Mouse (Mus musculus): ENCODE data around the gene Kcnj1. TPM values are rescaled to one million over a fixed set of nuclear protein-coding genes. Genes with fewer than 3 reads are reported as not detected.

The Kcnj1 gene
- not detected in 2 replicates for polyA plus RNA-seq (2016; fragmentation: Nextera tagmentation; extraction: Ambion mirVana)

GRCm38 (mm10) chr9:32372202-32372601 lies at the start of gene Kcnj1:
TSS of gene Kcnj1 (plus strand) at chr9:32372493.
- H3K36me3 ChIP-seq (replicated peaks) = no peaks in the 10 kb centered on the region
- no peaks in the 10 kb centered on the region for H3K9me3 ChIP-seq
- no peak within 1 kb of the TSS for H3K4me3 ChIP-seq
- no peaks in the 10 kb centered on the region for H3K27me3 ChIP-seq (ENCODE audit: poor library complexity, severe bottlenecking)
- WGBS = 86% methylated on average over 6 of the region's 6 CpGs
- H3K27ac ChIP-seq = no peak within 1 kb of the TSS
- H3K4me1 ChIP-seq = peaks cover 16% of the 10 kb centered on the region
- no peak for DNase-seq (ENCODE audit: extremely low spot score, low spot score)

DNA sequence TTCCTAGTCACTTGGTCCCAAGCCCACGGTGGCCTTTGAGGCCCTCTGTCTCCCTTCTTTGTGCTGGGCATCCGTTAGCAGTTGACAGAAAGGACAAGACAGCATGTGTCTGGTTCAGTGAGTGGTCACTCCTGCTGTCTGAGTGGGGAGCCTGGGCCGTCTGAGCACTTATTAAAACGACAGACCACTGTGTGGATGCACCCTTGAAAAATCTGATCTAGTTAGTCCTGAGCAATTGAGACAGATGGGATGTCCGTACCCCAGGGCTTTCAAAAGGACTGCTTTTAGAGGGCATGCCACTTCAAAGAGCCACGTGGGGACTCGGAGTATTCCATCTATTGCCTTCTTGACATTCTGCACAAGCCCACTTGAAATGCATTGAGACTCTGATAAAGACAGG lies 48.7 kb upstream of the Kcnj1 start:
- Histone ChIP-seq H3K9me3 (no peaks in the 10 kb centered on the region; the same call in 1 of the 2 replicates), H3K4me3 (no peak overlapping the region), H3K27me3 (ENCODE audit: poor library complexity, severe bottlenecking) (no peaks in the 10 kb centered on the region), H3K27ac (no peak overlapping the region), H3K36me3 (replicated peaks) (no peaks in the 10 kb centered on the region), H3K4me1 (0 out of 2 replicates have a peak, but pooled peaks cover 4% of the 10 kb centered on the region)
- no peak for DNase-seq (ENCODE audit: extremely low spot score, low spot score)
- 78% methylated on average over 7 of the region's 7 CpGs for WGBS

- Histone ChIP-seq H3K27me3 (ENCODE audit: poor library complexity, severe bottlenecking) (no peaks in the 10 kb centered on the region), H3K4me1 (no peaks in the 10 kb centered on the region), H3K4me3 (no peak overlapping the region), H3K36me3 (replicated peaks) (no peaks in the 10 kb centered on the region), H3K27ac (no peak overlapping the region), H3K9me3 (no peaks in the 10 kb centered on the region; the same call in 1 of the 2 replicates)
- 87% methylated on average over 4 of the region's 4 CpGs for WGBS
- DNase-seq (ENCODE audit: extremely low spot score, low spot score) = no peak
Observed at GRCm38 (mm10) chr9:32328777-32329176, 43.5 kb upstream of the Kcnj1 start.

DNA sequence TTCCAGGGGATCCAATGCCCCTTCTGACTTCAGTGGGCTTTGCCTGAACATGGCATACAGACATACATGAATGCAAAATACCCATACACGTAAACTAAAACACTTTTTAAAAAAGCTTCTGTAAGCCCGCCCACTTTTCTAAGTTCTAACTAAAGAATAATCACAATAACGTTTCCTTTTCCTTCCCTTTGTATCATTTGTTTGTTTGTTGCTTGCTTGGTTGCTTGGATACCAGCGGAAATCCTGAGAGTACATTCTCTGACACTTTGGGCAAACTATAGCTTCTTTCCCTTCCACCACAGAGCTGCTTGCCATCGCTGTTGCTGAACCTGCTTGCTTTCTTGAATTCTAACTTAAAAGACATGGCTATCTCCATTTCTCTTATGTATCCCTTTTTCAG lies 41.1 kb upstream of the Kcnj1 start:
- WGBS = 78% methylated on average over 5 of the region's 5 CpGs
- no peaks in the 10 kb centered on the region for H3K36me3 ChIP-seq (replicated peaks)
- no peaks in the 10 kb centered on the region for H3K4me1 ChIP-seq
- no peaks in the 10 kb centered on the region; the same call in 1 of the 2 replicates for H3K9me3 ChIP-seq
- no peak for DNase-seq (ENCODE audit: extremely low spot score, low spot score)
- no peak overlapping the region for H3K27ac ChIP-seq
- H3K27me3 ChIP-seq (ENCODE audit: poor library complexity, severe bottlenecking) = no peaks in the 10 kb centered on the region
- no peak overlapping the region for H3K4me3 ChIP-seq

- DNase-seq (ENCODE audit: extremely low spot score, low spot score) = no peak
- 90% methylated on average over 13 of the region's 13 CpGs for WGBS
- Histone ChIP-seq H3K27ac (no peak overlapping the region), H3K4me1 (peaks cover 4% of the 10 kb centered on the region; the same call in 1 of the 2 replicates), H3K9me3 (no peaks in the 10 kb centered on the region), H3K4me3 (no peak overlapping the region), H3K27me3 (ENCODE audit: poor library complexity, severe bottlenecking) (peaks cover 31% of the 10 kb centered on the region), H3K36me3 (replicated peaks) (no peaks in the 10 kb centered on the region)
Observed at GRCm38 (mm10) chr9:32335389-32336150, 36.7 kb upstream of the Kcnj1 start.

DNA sequence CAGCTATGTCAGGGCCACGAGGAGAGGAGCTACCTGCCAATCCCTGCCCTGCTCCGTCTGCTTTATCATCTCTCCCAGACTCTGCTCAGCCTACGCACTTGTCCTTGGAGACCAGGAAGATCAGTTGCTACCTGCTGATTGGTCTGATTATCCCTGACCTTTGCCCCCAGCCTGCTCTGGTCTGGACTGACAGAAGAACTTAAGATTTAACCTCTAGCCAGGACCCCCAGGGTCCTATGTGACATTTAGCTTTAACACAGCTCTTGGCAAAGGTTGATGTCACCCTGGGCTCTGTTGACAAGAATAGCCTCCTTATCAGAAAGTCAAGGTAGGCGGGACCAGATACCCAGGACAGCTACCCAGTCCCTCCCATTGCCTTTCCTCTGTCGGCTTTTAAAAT lies 31.5 kb upstream of the Kcnj1 start:
- no peaks in the 10 kb centered on the region for H3K36me3 ChIP-seq (replicated peaks)
- no peak overlapping the region for H3K4me3 ChIP-seq
- H3K4me1 ChIP-seq = peaks cover 24% of the 10 kb centered on the region
- DNase-seq (ENCODE audit: extremely low spot score, low spot score) = no peak
- H3K9me3 ChIP-seq = no peaks in the 10 kb centered on the region
- peaks cover 84% of the 10 kb centered on the region for H3K27me3 ChIP-seq (ENCODE audit: poor library complexity, severe bottlenecking)
- 68% methylated on average over 5 of the region's 5 CpGs for WGBS
- no peak overlapping the region for H3K27ac ChIP-seq

- Histone ChIP-seq H3K27ac (no peak overlapping the region), H3K27me3 (ENCODE audit: poor library complexity, severe bottlenecking) (peaks cover 98% of the 10 kb centered on the region), H3K9me3 (no peaks in the 10 kb centered on the region), H3K4me3 (no peak overlapping the region), H3K4me1 (peaks cover 31% of the 10 kb centered on the region), H3K36me3 (replicated peaks) (no peaks in the 10 kb centered on the region)
- WGBS = 14% methylated on average over 8 of the region's 8 CpGs
- no peak for DNase-seq (ENCODE audit: extremely low spot score, low spot score)
Observed at GRCm38 (mm10) chr9:32342929-32343328, 29.4 kb upstream of the Kcnj1 start.

DNA sequence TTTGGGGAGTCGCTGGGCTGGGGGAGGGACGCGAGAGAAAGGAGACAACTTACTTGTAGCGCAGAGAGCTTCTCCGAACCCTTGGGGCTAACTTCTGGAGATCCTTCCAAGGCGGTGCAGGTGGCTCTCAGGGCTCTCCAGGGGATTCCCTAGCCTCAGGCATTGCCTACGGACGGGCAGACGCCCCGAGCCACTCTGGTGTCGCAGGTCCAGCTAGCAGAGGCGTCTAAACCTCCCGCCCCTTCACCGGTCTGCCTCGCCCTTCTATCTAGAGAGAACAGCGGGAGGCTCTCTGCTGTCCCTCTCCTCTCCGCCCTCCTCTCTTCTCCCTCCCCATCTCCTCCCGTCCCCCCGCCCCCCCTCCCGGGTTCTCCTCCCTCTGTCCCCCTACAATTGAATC lies 28.2 kb upstream of the Kcnj1 start, which contains the start of gene Kcnj5:
Gene Kcnj5 (minus strand): TSS at position 300 of the 400 bp plus-strand sequence.
- DNase-seq (ENCODE audit: extremely low spot score, low spot score) = no peak
- 0 out of 2 replicates have a peak within 1 kb of the TSS, but pooled peaks have one; percentile 12 for H3K27ac ChIP-seq
- H3K27me3 ChIP-seq (ENCODE audit: poor library complexity, severe bottlenecking) = peaks cover 99% of the 10 kb centered on the region
- H3K4me3 ChIP-seq = peak within 1 kb of the TSS; percentile 40
- peaks cover 31% of the 10 kb centered on the region for H3K4me1 ChIP-seq
- no peaks in the 10 kb centered on the region for H3K9me3 ChIP-seq
- WGBS = 0% methylated on average over 19 of the region's 20 CpGs
- no peaks in the 10 kb centered on the region for H3K36me3 ChIP-seq (replicated peaks)

DNA sequence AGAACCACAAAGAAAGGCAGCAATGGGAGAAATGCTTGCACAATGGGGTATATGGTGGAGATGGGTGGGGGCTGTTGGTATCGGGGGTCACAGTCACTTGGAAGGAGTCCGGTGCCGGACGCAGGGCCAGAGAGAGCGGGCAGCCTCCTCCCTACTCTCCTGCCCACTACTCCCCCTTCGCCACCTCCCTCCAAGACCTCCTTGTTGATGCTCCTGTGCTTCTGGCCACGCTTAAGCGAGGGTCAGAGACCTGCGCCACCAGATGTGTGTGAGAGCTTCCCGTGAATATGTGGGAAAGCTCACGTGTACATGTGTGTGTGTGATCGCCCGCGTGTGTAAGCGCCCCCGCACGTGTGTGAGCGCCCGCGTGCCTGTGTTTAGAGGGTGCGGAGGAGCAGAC lies 27.8 kb upstream of the Kcnj1 start:
- Histone ChIP-seq H3K9me3 (no peaks in the 10 kb centered on the region), H3K27me3 (ENCODE audit: poor library complexity, severe bottlenecking) (peaks cover 100% of the 10 kb centered on the region), H3K4me1 (peaks cover 31% of the 10 kb centered on the region), H3K36me3 (replicated peaks) (no peaks in the 10 kb centered on the region), H3K27ac (0 out of 2 replicates have a peak overlapping the region, but pooled peaks have one; percentile 12), H3K4me3 (peak overlapping the region; percentile 40)
- DNase-seq (ENCODE audit: extremely low spot score, low spot score) = peak; percentile 19
- WGBS = under 1% methylated on average over 21 of the region's 21 CpGs

DNA sequence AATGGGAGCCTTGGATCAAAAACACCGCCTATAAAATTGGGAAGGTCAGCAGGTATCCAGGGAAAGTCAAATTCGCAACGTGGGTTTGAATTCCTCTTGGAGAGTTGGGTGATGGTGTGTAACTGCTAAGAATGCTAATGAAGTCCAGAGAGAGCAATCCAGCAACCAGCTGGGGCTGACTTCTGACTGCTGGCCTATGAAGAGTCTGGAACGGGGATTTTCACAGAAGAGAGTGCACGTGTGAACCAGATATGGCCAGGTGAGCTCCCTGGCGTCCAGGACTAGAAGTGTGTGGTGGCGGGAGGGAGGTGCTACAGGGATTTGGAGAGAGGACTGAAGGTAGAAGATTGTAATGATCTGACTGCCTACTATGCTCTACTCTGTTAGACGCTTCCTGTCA lies 24.2 kb upstream of the Kcnj1 start:
- H3K27me3 ChIP-seq (ENCODE audit: poor library complexity, severe bottlenecking) = peaks cover 96% of the 10 kb centered on the region
- WGBS = 65% methylated on average over 8 of the region's 8 CpGs
- no peaks in the 10 kb centered on the region for H3K9me3 ChIP-seq
- no peak for DNase-seq (ENCODE audit: extremely low spot score, low spot score)
- H3K4me3 ChIP-seq = no peak overlapping the region
- no peaks in the 10 kb centered on the region for H3K36me3 ChIP-seq (replicated peaks)
- no peak overlapping the region for H3K27ac ChIP-seq
- H3K4me1 ChIP-seq = peaks cover 33% of the 10 kb centered on the region

DNA sequence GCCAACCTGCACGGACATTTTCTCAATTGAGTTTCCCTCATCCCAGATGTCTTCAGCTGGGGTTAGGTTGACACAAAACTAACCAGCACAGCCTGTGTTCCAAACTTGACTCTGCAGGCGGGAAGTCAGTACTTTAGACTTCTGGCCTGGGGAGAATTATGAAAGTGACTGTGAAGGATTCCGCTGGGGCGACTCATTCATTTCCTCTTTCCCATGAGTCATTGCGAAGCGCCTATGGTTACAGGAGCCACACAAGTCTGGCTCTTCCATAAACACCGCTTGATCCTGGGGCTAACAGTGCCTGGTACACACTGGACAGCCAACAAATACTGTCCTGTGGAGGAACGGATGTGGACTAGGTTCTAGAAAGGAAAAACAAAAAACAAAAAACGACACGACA lies 22.9 kb upstream of the Kcnj1 start:
- Histone ChIP-seq H3K27me3 (ENCODE audit: poor library complexity, severe bottlenecking) (peaks cover 83% of the 10 kb centered on the region), H3K9me3 (no peaks in the 10 kb centered on the region), H3K36me3 (replicated peaks) (no peaks in the 10 kb centered on the region), H3K27ac (no peak overlapping the region), H3K4me3 (no peak overlapping the region), H3K4me1 (peaks cover 25% of the 10 kb centered on the region)
- no peak for DNase-seq (ENCODE audit: extremely low spot score, low spot score)
- 89% methylated on average over 10 of the region's 10 CpGs for WGBS

DNA sequence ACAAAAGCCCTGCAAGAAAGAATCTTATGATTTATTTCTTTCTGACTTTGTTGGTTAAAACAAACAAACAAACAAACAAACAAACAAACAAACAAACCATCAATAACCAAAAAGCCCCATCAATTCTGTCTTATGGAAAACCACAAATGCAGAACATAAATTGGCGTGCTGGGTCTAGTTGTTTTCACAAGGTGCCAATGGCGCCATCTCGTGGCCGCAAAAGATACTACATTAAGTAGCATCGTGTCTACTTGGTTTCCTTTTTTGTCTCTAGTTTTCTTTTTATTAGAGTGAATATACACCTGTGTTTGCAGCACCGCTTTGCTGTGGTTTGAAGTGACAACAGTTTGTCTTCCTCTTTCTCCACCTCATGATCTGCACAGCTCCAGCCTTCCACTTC lies 22.0 kb upstream of the Kcnj1 start:
- Histone ChIP-seq H3K27ac (no peak overlapping the region), H3K27me3 (ENCODE audit: poor library complexity, severe bottlenecking) (peaks cover 73% of the 10 kb centered on the region), H3K4me1 (peaks cover 18% of the 10 kb centered on the region), H3K36me3 (replicated peaks) (no peaks in the 10 kb centered on the region), H3K9me3 (0 out of 2 replicates have a peak, but pooled peaks cover 2% of the 10 kb centered on the region), H3K4me3 (no peak overlapping the region)
- DNase-seq (ENCODE audit: extremely low spot score, low spot score) = peak; percentile 65
- WGBS = 7% methylated on average over 6 of the region's 6 CpGs

DNA sequence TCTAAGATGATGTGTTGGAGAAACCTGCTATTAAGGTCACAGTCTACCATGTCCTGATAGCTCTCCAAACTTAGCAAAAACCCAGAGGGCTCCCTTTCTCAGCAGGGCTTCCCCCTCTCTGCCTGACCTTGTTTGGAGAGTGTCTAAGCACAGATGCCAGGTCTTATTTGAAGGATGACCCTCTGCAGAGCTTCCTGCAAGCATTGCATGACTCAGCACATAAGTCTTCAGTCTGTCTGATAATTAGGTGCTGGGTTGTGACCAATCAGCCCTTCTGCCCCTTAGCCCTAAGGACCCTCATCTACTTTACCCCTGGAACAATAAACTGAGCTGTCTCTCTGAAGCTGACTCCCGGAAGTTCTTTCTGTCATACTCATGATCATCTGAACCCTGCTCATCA lies 11.5 kb upstream of the Kcnj1 start:
- DNase-seq (ENCODE audit: extremely low spot score, low spot score) = no peak
- Histone ChIP-seq H3K4me1 (no peaks in the 10 kb centered on the region), H3K27ac (no peak overlapping the region), H3K27me3 (ENCODE audit: poor library complexity, severe bottlenecking) (no peaks in the 10 kb centered on the region), H3K36me3 (replicated peaks) (no peaks in the 10 kb centered on the region), H3K4me3 (no peak overlapping the region), H3K9me3 (peaks cover 6% of the 10 kb centered on the region; the same call in 1 of the 2 replicates)
- WGBS = 97% methylated on average over 1 of the region's 1 CpGs

Data from forebrain, embryonic 10.5 days (tissue).